Mouse (Mus musculus): Measurements from ENCODE around the gene Rad23b.

DNA sequence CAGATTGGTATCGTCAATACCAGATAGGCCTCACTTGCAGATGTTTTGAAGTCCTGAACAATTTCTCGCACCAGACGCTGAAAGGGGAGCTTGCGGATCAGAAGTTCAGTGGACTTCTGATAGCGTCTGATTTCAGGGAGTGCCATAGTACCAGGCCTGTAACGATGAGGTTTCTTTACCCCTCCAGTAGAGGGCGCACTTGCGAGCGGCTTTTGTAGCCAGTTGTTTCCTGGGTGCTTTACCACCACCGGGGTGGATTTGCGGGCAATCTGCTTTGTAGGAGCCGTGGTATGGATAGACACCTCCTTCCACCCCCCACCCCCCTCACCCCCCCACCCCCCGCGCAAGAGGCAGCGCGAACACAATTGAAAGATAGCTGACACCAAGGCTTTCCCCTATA, 59.2 kb downstream of the Rad23b start:
- TF ChIP-seq CTCF (IDR thresholded peaks at IDR 0.05; ENCODE audit: extremely low read depth, insufficient read depth, low read length) (no peak), POLR2A (IDR thresholded peaks at IDR 0.05; ENCODE audit: extremely low read depth, insufficient read depth, low read length) (no peak)
